Mouse (Mus musculus) ES-Bruce4 (cell line): Measurements from ENCODE around the gene Snx29. TPM values are rescaled to one million over a fixed set of nuclear protein-coding genes. Genes with fewer than 3 reads are reported as not detected.

ENCODE experiments used
- H3K27ac ChIP-seq: 2 replicates; pipeline ENCODE4 v1.5.1; 2012; ENCODE audit warnings: low read length, inconsistent platforms; ENCODE audit not compliant: insufficient read depth
- H3K27me3 ChIP-seq: 2 replicates; pipeline ENCODE4 v1.6.1; 2012; ENCODE audit warnings: mild to moderate bottlenecking, low read length, inconsistent platforms; ENCODE audit not compliant: control insufficient read depth, poor library complexity, insufficient read depth, severe bottlenecking
- H3K36me3 ChIP-seq: 2 replicates; pipeline ENCODE4 v1.6.1; 2012; ENCODE audit warnings: inconsistent platforms, mild to moderate bottlenecking, low read length, moderate library complexity; ENCODE audit not compliant: control insufficient read depth, poor library complexity, insufficient read depth, severe bottlenecking
- H3K4me1 ChIP-seq: one replicate; pipeline ENCODE4 v1.8.1; 2011; ENCODE audit warnings: low read length; ENCODE audit not compliant: control insufficient read depth, insufficient read depth
- H3K4me3 ChIP-seq: 2 replicates; pipeline ENCODE4 v1.5.1; 2011; ENCODE audit warnings: low read depth, mild to moderate bottlenecking, low read length
- H3K9ac ChIP-seq: 2 replicates; pipeline ENCODE4 v1.6.1; 2012; ENCODE audit warnings: low read depth, mild to moderate bottlenecking, inconsistent platforms; ENCODE audit not compliant: poor library complexity, severe bottlenecking
- H3K9me3 ChIP-seq: replicated peaks from 2 replicates; pipeline ENCODE4 v1.6.1; 2012; ENCODE audit warnings: mild to moderate bottlenecking, low read length, inconsistent platforms; ENCODE audit not compliant: control insufficient read depth, poor library complexity, insufficient read depth, severe bottlenecking
- CTCF ChIP-seq: IDR thresholded peaks from one replicate; pipeline ENCODE4 v1.8.1; 2011; ENCODE audit warnings: low read depth, low read length
- EP300 ChIP-seq: IDR thresholded peaks from 2 replicates; pipeline ENCODE4 v1.6.1; 2011; ENCODE audit warnings: low read depth, low read length; ENCODE audit not compliant: insufficient read depth
- POLR2A ChIP-seq: IDR thresholded peaks from one replicate; pipeline ENCODE4 v1.8.1; 2011; ENCODE audit warnings: low read length; ENCODE audit not compliant: insufficient read depth
- polyA plus RNA-seq: library from polyadenylated mRNA; stranded (reverse); fragments of >200 nt; gene quantifications from 2 replicates; pipeline ENCODE4 v1.2.4, GENCODE M21; 2011; ENCODE audit warnings: low read depth; ENCODE audit not compliant: missing spikeins, insufficient read depth, insufficient read length

Gene Snx29
- polyA plus RNA-seq, 1 experiment: 9.2 TPM

DNA sequence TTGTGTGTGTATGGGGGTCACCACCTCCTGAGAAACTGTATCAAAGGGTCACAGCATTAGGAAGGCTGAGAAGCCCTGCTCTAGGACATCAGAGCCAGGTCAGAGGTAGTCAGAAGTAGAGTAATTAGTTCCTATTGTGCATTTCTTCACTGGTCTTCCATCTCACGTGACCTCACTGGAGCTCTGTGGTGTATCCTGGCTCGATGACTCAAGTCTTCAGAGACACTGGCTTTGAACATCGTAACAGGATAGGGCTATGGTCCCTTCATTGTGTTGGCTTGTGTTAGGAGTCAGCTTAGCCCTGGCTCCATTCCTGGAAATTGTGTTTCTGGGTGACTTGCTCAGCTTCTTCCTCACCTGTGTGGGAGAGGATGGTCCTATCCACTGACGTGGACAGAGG, 126.6 kb downstream of the Snx29 start:
- TF ChIP-seq POLR2A (no peak), EP300 (no peak), CTCF (no peak)
- H3K4me3 ChIP-seq: no peak overlapping the region
- H3K9me3 ChIP-seq: no peaks in the 10 kb centered on the region; the same call in 1 of the 2 replicates
- no peaks in the 10 kb centered on the region for H3K27me3 ChIP-seq
- no peak overlapping the region for H3K9ac ChIP-seq
- H3K4me1 ChIP-seq: no peaks in the 10 kb centered on the region
- no peaks in the 10 kb centered on the region for H3K36me3 ChIP-seq
- no peak overlapping the region for H3K27ac ChIP-seq

DNA sequence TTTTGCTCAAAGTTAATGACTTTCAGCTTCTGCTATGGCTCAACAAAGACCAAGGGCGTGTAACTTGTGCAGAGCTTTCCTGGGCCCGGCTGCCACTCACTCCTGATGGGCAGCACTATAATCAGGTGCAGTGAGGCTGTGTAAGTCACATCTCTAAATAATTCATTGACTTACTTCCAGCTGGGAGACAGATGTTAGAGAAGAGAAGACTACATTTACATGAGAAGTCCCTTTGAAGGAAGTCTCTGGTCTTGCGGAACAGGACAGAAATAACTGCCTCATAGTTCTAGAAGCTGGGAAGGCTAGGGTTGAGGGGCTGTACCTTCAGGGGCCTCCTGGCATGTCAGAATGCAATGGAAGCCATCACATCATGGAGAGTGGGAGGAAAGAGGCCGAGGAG, 127.9 kb downstream of the Snx29 start:
- TF ChIP-seq POLR2A: no peak
- TF ChIP-seq CTCF: no peak
- TF ChIP-seq EP300: no peak
- Histone ChIP-seq H3K27me3 (no peaks in the 10 kb centered on the region), H3K4me1 (no peaks in the 10 kb centered on the region), H3K9me3 (no peaks in the 10 kb centered on the region; the same call in 1 of the 2 replicates), H3K4me3 (no peak overlapping the region), H3K9ac (no peak overlapping the region), H3K36me3 (no peaks in the 10 kb centered on the region), H3K27ac (no peak overlapping the region)

GRCm38 (mm10) chr16:11454871-11455270, 132.2 kb downstream of the Snx29 start:
- no peak overlapping the region for H3K27ac ChIP-seq
- no peak overlapping the region for H3K4me3 ChIP-seq
- H3K27me3 ChIP-seq: no peaks in the 10 kb centered on the region
- H3K4me1 ChIP-seq: peaks cover 2% of the 10 kb centered on the region
- no peaks in the 10 kb centered on the region; the same call in 1 of the 2 replicates for H3K9me3 ChIP-seq
- TF ChIP-seq CTCF: no peak
- TF ChIP-seq POLR2A: no peak
- TF ChIP-seq EP300: no peak
- H3K36me3 ChIP-seq: no peaks in the 10 kb centered on the region
- H3K9ac ChIP-seq: no peak overlapping the region

GRCm38 (mm10) chr16:11455545-11456140, 132.9 kb downstream of the Snx29 start:
- H3K9me3 ChIP-seq: no peaks in the 10 kb centered on the region; the same call in 1 of the 2 replicates
- peak; percentile 37 for TF ChIP-seq CTCF
- no peak for TF ChIP-seq EP300
- H3K27ac ChIP-seq: peak overlapping the region; percentile 66

DNA sequence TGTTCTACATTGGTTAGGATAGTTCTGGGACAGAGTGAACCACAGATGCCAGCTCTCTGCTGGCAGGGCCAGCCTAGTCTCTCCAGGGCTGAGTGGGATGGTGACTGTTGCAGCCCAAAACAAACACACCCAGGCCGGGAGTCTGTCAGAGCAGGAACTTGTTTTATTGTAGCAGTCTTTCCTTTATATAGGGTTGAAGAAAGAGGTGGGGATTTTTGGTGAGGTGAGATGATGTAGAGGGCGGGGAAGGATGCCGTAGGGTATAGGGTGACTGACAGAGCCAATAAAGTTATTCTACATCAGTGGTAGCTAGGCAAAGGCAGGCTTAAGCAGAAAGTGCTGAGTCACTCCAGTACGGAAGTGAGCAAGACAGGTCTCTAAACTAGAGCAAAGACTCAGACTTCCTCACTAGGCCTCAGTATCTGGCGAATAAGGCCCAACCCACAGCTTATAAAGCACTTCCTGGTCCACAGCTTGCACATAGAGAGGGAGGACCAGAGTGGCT, 133.5 kb downstream of the Snx29 start:
- Histone ChIP-seq H3K36me3 (no peaks in the 10 kb centered on the region), H3K4me1 (peaks cover 2% of the 10 kb centered on the region), H3K27me3 (no peaks in the 10 kb centered on the region), H3K4me3 (no peak overlapping the region), H3K9me3 (no peaks in the 10 kb centered on the region), H3K9ac (no peak overlapping the region), H3K27ac (peak overlapping the region; percentile 66)
- TF ChIP-seq POLR2A (no peak), EP300 (no peak), CTCF (no peak)

More at GRCm38 (mm10) chr16:11455545-11456140, 132.9 kb downstream of the Snx29 start:
- no peak overlapping the region for H3K9ac ChIP-seq
- no peak overlapping the region for H3K4me3 ChIP-seq
- no peaks in the 10 kb centered on the region for H3K36me3 ChIP-seq
- H3K4me1 ChIP-seq: peaks cover 2% of the 10 kb centered on the region
- H3K27me3 ChIP-seq: no peaks in the 10 kb centered on the region

- Histone ChIP-seq H3K27me3 (no peaks in the 10 kb centered on the region), H3K4me3 (no peak overlapping the region), H3K9ac (no peak overlapping the region), H3K27ac (no peak overlapping the region), H3K36me3 (no peaks in the 10 kb centered on the region), H3K4me1 (peaks cover 2% of the 10 kb centered on the region), H3K9me3 (no peaks in the 10 kb centered on the region)
- TF ChIP-seq EP300 (no peak), CTCF (no peak), POLR2A (no peak)
These were observed 134.4 kb downstream of the Snx29 start for GRCm38 (mm10) chr16:11457136-11457535.
